Mouse (Mus musculus) granulocyte monocyte progenitor cell, adult 5-6 weeks (primary cell): ENCODE measurements around the gene Tbx3. TPM values are rescaled to one million over a fixed set of nuclear protein-coding genes. Genes with fewer than 3 reads are reported as not detected.

Experiments used
- ATAC-seq: replicated peaks from 2 replicates; pipeline ENCODE4 v1.8.0; 2016; ENCODE audit warnings: mild to moderate bottlenecking, moderate TSS enrichment, inconsistent platforms; ENCODE audit not compliant: poor library complexity, severe bottlenecking
- total RNA-seq, 2 experiments: library from RNA; stranded (forward) in 1 of 2; stranded (reverse) in 1 of 2; fragments of 200-712, 200-1000 nt in 1 of 2; fragments of >200 nt in 1 of 2; fragmentation: Nextera tagmentation in 1 of 2; gene quantifications; 2 replicates each; pipeline ENCODE4 v1.2.3; 2014 to 2017

Gene Tbx3
- total RNA-seq, 2 experiments from 2014 or later = not detected

GRCm38 (mm10) chr5:119676245-119676644, 5.8 kb downstream of the Tbx3 start:
- no peak for ATAC-seq

GRCm38 (mm10) chr5:119678516-119678915, 8.0 kb downstream of the Tbx3 start:
- no peak for ATAC-seq

- no peak for ATAC-seq
Measured at GRCm38 (mm10) chr5:119679084-119679483, 8.6 kb downstream of the Tbx3 start.

GRCm38 (mm10) chr5:119679614-119680328, 9.3 kb downstream of the Tbx3 start:
- no peak for ATAC-seq

GRCm38 (mm10) chr5:119680329-119681010, 10.0 kb downstream of the Tbx3 start:
- peak; percentile 52 for ATAC-seq

GRCm38 (mm10) chr5:119681011-119681832, 10.8 kb downstream of the Tbx3 start:
- ATAC-seq = no peak

GRCm38 (mm10) chr5:119681833-119682210, 11.4 kb downstream of the Tbx3 start:
- no peak for ATAC-seq

GRCm38 (mm10) chr5:119682646-119683515, 12.4 kb downstream of the Tbx3 start:
- no peak for ATAC-seq

GRCm38 (mm10) chr5:119683861-119684260, 13.4 kb downstream of the Tbx3 start:
- ATAC-seq = no peak

- no peak for ATAC-seq
Measured at GRCm38 (mm10) chr5:119684701-119685391, 14.4 kb downstream of the Tbx3 start.

- ATAC-seq = no peak
Measured at GRCm38 (mm10) chr5:119685446-119686198, 15.2 kb downstream of the Tbx3 start.

GRCm38 (mm10) chr5:119686199-119686964, 15.9 kb downstream of the Tbx3 start:
- ATAC-seq = no peak

- ATAC-seq = no peak
Measured at GRCm38 (mm10) chr5:119687005-119687855, 16.8 kb downstream of the Tbx3 start.

GRCm38 (mm10) chr5:119687856-119688206, 17.4 kb downstream of the Tbx3 start:
- ATAC-seq = no peak

- no peak for ATAC-seq
Measured at GRCm38 (mm10) chr5:119688306-119688705, 17.8 kb downstream of the Tbx3 start.

GRCm38 (mm10) chr5:119688914-119689420, 18.5 kb downstream of the Tbx3 start:
- no peak for ATAC-seq

- no peak for ATAC-seq
Measured at GRCm38 (mm10) chr5:119689501-119689900, 19.0 kb downstream of the Tbx3 start.
